Mouse (Mus musculus): ENCODE results near the gene Nr2e3. TPM values are rescaled to one million over a fixed set of nuclear protein-coding genes. Genes with fewer than 3 reads are reported as not detected.
"Not testable (repeated sequence)": the region's sequence is repeated elsewhere in the genome, so short reads cannot be mapped to it uniquely, and the experiment has no call there.

Gene Nr2e3
- polyA plus RNA-seq, 1 experiment from 2014 or later, result 3.0 TPM

GRCm38 (mm10) chr9:59949511-59949910 lies 10.9 kb downstream of the Nr2e3 start:
- no peak overlapping the region for H3K4me2 ChIP-seq
- no peak for ATAC-seq (ENCODE audit: insufficient number of reproducible peaks, low FRiP score, low TSS enrichment, low read depth)
- peaks cover 19% of the 10 kb centered on the region; the same call in 1 of the 2 replicates for H3K4me1 ChIP-seq
- WGBS, result 87% methylated on average over 6 of the region's 6 CpGs
- H3K27ac ChIP-seq, result no peak overlapping the region
- H3K4me3 ChIP-seq, result no peak overlapping the region
- H3K36me3 ChIP-seq, result no peaks in the 10 kb centered on the region
- no peaks in the 10 kb centered on the region for H3K27me3 ChIP-seq
- no peak overlapping the region for H3K9ac ChIP-seq
- H3K9me3 ChIP-seq, result no peaks in the 10 kb centered on the region

- 86% methylated on average over 17 of the region's 17 CpGs for WGBS
- Histone ChIP-seq H3K4me1 (peaks cover 13% of the 10 kb centered on the region; the same call in 1 of the 2 replicates), H3K27me3 (no peaks in the 10 kb centered on the region), H3K27ac (no peak overlapping the region), H3K4me3 (no peak overlapping the region), H3K9ac (no peak overlapping the region), H3K4me2 (no peak overlapping the region), H3K36me3 (no peaks in the 10 kb centered on the region), H3K9me3 (no peaks in the 10 kb centered on the region)
- no peak for ATAC-seq (ENCODE audit: insufficient number of reproducible peaks, low FRiP score, low TSS enrichment, low read depth)
Measured at GRCm38 (mm10) chr9:59948691-59949250, 11.7 kb downstream of the Nr2e3 start.

GRCm38 (mm10) chr9:59948226-59948625 lies 12.2 kb downstream of the Nr2e3 start:
- no peak overlapping the region for H3K27ac ChIP-seq
- 50% methylated on average over 8 of the region's 8 CpGs for WGBS
- no peaks in the 10 kb centered on the region for H3K36me3 ChIP-seq
- no peak for ATAC-seq (ENCODE audit: insufficient number of reproducible peaks, low FRiP score, low TSS enrichment, low read depth)
- no peaks in the 10 kb centered on the region for H3K9me3 ChIP-seq
- H3K4me3 ChIP-seq, result no peak overlapping the region
- no peaks in the 10 kb centered on the region for H3K27me3 ChIP-seq
- peaks cover 12% of the 10 kb centered on the region; the same call in 1 of the 2 replicates for H3K4me1 ChIP-seq
- no peak overlapping the region for H3K4me2 ChIP-seq
- no peak overlapping the region for H3K9ac ChIP-seq

- Histone ChIP-seq H3K9me3 (no peaks in the 10 kb centered on the region), H3K27me3 (no peaks in the 10 kb centered on the region), H3K9ac (no peak overlapping the region), H3K27ac (no peak overlapping the region), H3K4me1 (peaks cover 13% of the 10 kb centered on the region; the same call in 1 of the 2 replicates), H3K4me2 (no peak overlapping the region), H3K4me3 (no peak overlapping the region), H3K36me3 (no peaks in the 10 kb centered on the region)
- 85% methylated on average over 8 of the region's 8 CpGs for WGBS
- no peak for ATAC-seq (ENCODE audit: insufficient number of reproducible peaks, low FRiP score, low TSS enrichment, low read depth)
Measured at GRCm38 (mm10) chr9:59947271-59947670, 13.2 kb downstream of the Nr2e3 start.

- Histone ChIP-seq H3K9ac (no peak overlapping the region), H3K36me3 (no peaks in the 10 kb centered on the region), H3K4me2 (no peak overlapping the region), H3K27me3 (no peaks in the 10 kb centered on the region), H3K4me3 (no peak overlapping the region), H3K4me1 (peaks cover 20% of the 10 kb centered on the region), H3K27ac (no peak overlapping the region), H3K9me3 (no peaks in the 10 kb centered on the region)
- 63% methylated on average over 3 of the region's 3 CpGs for WGBS
- ATAC-seq (ENCODE audit: insufficient number of reproducible peaks, low FRiP score, low TSS enrichment, low read depth), result no peak
Measured at GRCm38 (mm10) chr9:59945241-59945640, 15.2 kb downstream of the Nr2e3 start.

GRCm38 (mm10) chr9:59943826-59944225 lies 16.6 kb downstream of the Nr2e3 start:
- no peak overlapping the region for H3K27ac ChIP-seq
- no peaks in the 10 kb centered on the region for H3K9me3 ChIP-seq
- H3K4me3 ChIP-seq, result no peak overlapping the region
- no peak for ATAC-seq (ENCODE audit: insufficient number of reproducible peaks, low FRiP score, low TSS enrichment, low read depth)
- H3K36me3 ChIP-seq, result no peaks in the 10 kb centered on the region
- 86% methylated on average over 6 of the region's 6 CpGs for WGBS
- H3K4me1 ChIP-seq, result peaks cover 23% of the 10 kb centered on the region
- H3K9ac ChIP-seq, result no peak overlapping the region
- no peak overlapping the region for H3K4me2 ChIP-seq
- no peaks in the 10 kb centered on the region for H3K27me3 ChIP-seq

- Histone ChIP-seq H3K36me3 (no peaks in the 10 kb centered on the region), H3K27ac (no peak overlapping the region), H3K9me3 (no peaks in the 10 kb centered on the region), H3K4me1 (peaks cover 16% of the 10 kb centered on the region), H3K4me2 (no peak overlapping the region), H3K4me3 (no peak overlapping the region), H3K9ac (no peak overlapping the region), H3K27me3 (no peaks in the 10 kb centered on the region)
- 34% methylated on average over 5 of the region's 5 CpGs for WGBS
- no peak for ATAC-seq (ENCODE audit: insufficient number of reproducible peaks, low FRiP score, low TSS enrichment, low read depth)
Measured at GRCm38 (mm10) chr9:59942501-59943085, 17.9 kb downstream of the Nr2e3 start.

- 41% methylated on average over 9 of the region's 9 CpGs for WGBS
- Histone ChIP-seq H3K4me3 (no peak overlapping the region), H3K27me3 (no peaks in the 10 kb centered on the region), H3K4me1 (peaks cover 16% of the 10 kb centered on the region), H3K36me3 (no peaks in the 10 kb centered on the region), H3K4me2 (no peak overlapping the region), H3K9ac (no peak overlapping the region), H3K27ac (0 out of 2 replicates have a peak overlapping the region, but pooled peaks have one; percentile 52), H3K9me3 (no peaks in the 10 kb centered on the region)
- no peak for ATAC-seq (ENCODE audit: insufficient number of reproducible peaks, low FRiP score, low TSS enrichment, low read depth)
Measured at GRCm38 (mm10) chr9:59941885-59942350, 18.5 kb downstream of the Nr2e3 start.

GRCm38 (mm10) chr9:59940913-59941884 lies 19.3 kb downstream of the Nr2e3 start:
- Histone ChIP-seq H3K4me2 (no peak overlapping the region), H3K4me3 (no peak overlapping the region), H3K4me1 (peaks cover 16% of the 10 kb centered on the region), H3K36me3 (no peaks in the 10 kb centered on the region), H3K27me3 (no peaks in the 10 kb centered on the region), H3K9me3 (no peaks in the 10 kb centered on the region), H3K27ac (0 out of 2 replicates have a peak overlapping the region, but pooled peaks have one; percentile 52), H3K9ac (no peak overlapping the region)
- ATAC-seq (ENCODE audit: insufficient number of reproducible peaks, low FRiP score, low TSS enrichment, low read depth), result no peak
- 59% methylated on average over 12 of the region's 12 CpGs for WGBS

GRCm38 (mm10) chr9:59939691-59940090 lies 20.8 kb downstream of the Nr2e3 start:
- Histone ChIP-seq H3K9ac (no peak overlapping the region), H3K27ac (0 out of 2 replicates have a peak overlapping the region, but pooled peaks have one; percentile 22), H3K4me3 (no peak overlapping the region), H3K9me3 (no peaks in the 10 kb centered on the region), H3K4me2 (no peak overlapping the region), H3K4me1 (peaks cover 16% of the 10 kb centered on the region), H3K27me3 (no peaks in the 10 kb centered on the region), H3K36me3 (no peaks in the 10 kb centered on the region)
- 47% methylated on average over 2 of the region's 2 CpGs for WGBS
- no peak for ATAC-seq (ENCODE audit: insufficient number of reproducible peaks, low FRiP score, low TSS enrichment, low read depth)

- WGBS, result 40% methylated on average over 8 of the region's 8 CpGs
- H3K27me3 ChIP-seq, result no peaks in the 10 kb centered on the region
- H3K27ac ChIP-seq, result no peak overlapping the region
- H3K4me1 ChIP-seq, result peaks cover 16% of the 10 kb centered on the region
- H3K9ac ChIP-seq, result no peak overlapping the region
- ATAC-seq (ENCODE audit: insufficient number of reproducible peaks, low FRiP score, low TSS enrichment, low read depth), result no peak
- no peaks in the 10 kb centered on the region for H3K9me3 ChIP-seq
- H3K36me3 ChIP-seq, result no peaks in the 10 kb centered on the region
- H3K4me2 ChIP-seq, result no peak overlapping the region
- no peak overlapping the region for H3K4me3 ChIP-seq
Measured at GRCm38 (mm10) chr9:59938529-59938928, 21.9 kb downstream of the Nr2e3 start.

- H3K9ac ChIP-seq; H3K4me1 ChIP-seq; H3K36me3 ChIP-seq; H3K27me3 ChIP-seq; H3K4me3 ChIP-seq; H3K27ac ChIP-seq; ATAC-seq (ENCODE audit: insufficient number of reproducible peaks, low FRiP score, low TSS enrichment, low read depth); H3K4me2 ChIP-seq; H3K9me3 ChIP-seq: not testable (repeated sequence)
- WGBS, result 74% methylated on average over 8 of the region's 8 CpGs
Measured at GRCm38 (mm10) chr9:59935866-59936265, 24.6 kb downstream of the Nr2e3 start.

Data from limb, embryonic 15.5 days (tissue).